Mouse (Mus musculus) lung, postnatal 0 days (tissue): ENCODE data around the gene Rassf8.

Experiments used
- CTCF ChIP-seq: IDR thresholded peaks from 2 replicates; pipeline ENCODE4 v1.5.1; 2016; ENCODE audit warnings: antibody characterized with exemption, mild to moderate bottlenecking
- EP300 ChIP-seq: IDR thresholded peaks from 2 replicates; pipeline ENCODE4 v1.6.1; 2016; ENCODE audit warnings: antibody characterized with exemption, mild to moderate bottlenecking, control low read depth

DNA sequence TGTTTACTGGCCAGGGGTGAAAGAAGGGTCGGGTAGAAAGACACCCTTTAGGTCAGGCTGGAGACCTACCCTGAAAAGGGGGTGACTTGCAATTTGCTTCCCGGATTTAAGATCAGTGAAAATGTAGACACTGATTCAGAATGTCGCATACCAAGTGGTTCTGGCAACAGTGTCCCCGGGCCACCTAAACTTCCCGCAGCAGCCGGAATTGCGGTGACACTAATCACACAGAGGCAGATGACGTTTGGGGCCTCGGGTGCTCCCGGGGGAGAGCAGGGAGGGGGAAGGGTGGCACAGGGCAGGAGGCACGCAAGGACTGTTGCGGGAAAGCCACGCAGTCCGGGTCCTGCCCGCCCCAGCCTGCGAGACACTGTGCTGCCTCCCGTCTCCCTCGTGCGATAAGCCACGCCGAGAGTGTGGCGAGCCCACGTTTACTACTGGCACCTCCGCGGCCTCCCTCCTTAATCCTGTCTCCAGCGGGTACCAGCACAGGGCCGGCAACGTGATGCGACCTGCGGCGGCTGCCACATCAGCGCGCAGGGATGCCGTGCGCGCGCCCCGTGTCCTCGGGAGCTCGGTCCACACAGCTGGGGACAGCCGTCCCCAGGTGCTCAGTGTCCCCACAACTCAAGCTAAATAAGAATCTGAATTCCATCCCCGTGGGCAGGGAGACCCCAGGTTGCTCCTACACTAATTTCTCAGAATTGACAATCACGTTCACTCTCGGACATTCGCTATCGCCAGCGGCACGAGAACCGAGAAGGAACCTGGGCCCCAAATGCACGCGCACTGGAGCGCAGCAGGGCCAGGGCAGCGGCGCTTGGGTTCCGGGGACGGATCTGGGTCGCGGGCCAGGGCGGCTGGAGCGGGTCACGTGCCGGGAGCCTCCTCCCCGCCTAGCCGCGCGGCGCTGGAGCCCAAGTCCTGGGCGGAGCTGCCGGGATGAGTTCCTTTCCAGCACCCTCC is 119.6 kb downstream of the Rassf8 start:
- TF ChIP-seq CTCF (no peak), EP300 (no peak)
